In genomic region chr10:99283981-99284385, GRCm38 (mm10) we compare ENCODE assay signal across 11 mouse cellular contexts. TPM values are rescaled to one million over a fixed set of nuclear protein-coding genes. Genes with fewer than 3 reads are reported as not detected.
DNase-seq lines count a peak whose midpoint lies in the region; ATAC-seq and TF ChIP-seq lines count a peak whose summit lies in the region.
"Had no signal": no experiment of that assay in that cellular context is flagged by ENCODE, and none has a peak within 500 bp of the region (broad histone marks: within the 10 kb centered on the region; RNA-seq: fewer than 3 reads in every experiment).

No protein-coding gene starts in this region.

- H3K36me3 ChIP-seq in heart, adult 2 months (ENCODE audit: control insufficient read depth, insufficient read depth, low read length) = peaks cover 3% of the 10 kb centered on the region
- H3K36me3 ChIP-seq in kidney, adult 2 months (ENCODE audit: control insufficient read depth, insufficient read depth, low read length) = no peaks in the 10 kb centered on the region
- H3K36me3 ChIP-seq in embryonic facial prominence, embryonic 14.5 days (ENCODE audit: control insufficient read depth, insufficient read depth, low read length) = no peaks in the 10 kb centered on the region
- H3K36me3 ChIP-seq: liver, embryonic 15.5 days had no signal

- H3K27ac ChIP-seq in heart, adult 2 months = no peak overlapping the region
- no peak overlapping the region for H3K27ac ChIP-seq in kidney, adult 2 months (ENCODE audit: insufficient read depth, low read depth, low read length)
- no peak overlapping the region for H3K27ac ChIP-seq in embryonic facial prominence, embryonic 14.5 days (replicated peaks; ENCODE audit: low read depth, low read length)
- H3K27ac ChIP-seq: liver, embryonic 15.5 days had no signal

- H3K27me3 ChIP-seq in heart, adult 2 months (ENCODE audit: control insufficient read depth, insufficient read depth, low read length) = no peaks in the 10 kb centered on the region
- H3K27me3 ChIP-seq in kidney, adult 2 months (replicated peaks; ENCODE audit: control insufficient read depth, insufficient read depth, low read length) = no peaks in the 10 kb centered on the region
- no peaks in the 10 kb centered on the region for H3K27me3 ChIP-seq in embryonic facial prominence, embryonic 14.5 days (replicated peaks; ENCODE audit: control insufficient read depth, insufficient read depth, low read length)
- H3K27me3 ChIP-seq: megakaryocyte, embryonic 14.5 days had no signal

- TF ChIP-seq POLR2A in heart, adult 2 months (IDR thresholded peaks at IDR 0.05; ENCODE audit: insufficient read depth, low read depth, low read length) = no peak
- TF ChIP-seq POLR2A in kidney, adult 2 months (IDR thresholded peaks at IDR 0.05; ENCODE audit: low read depth, low read length) = no peak

- H3K79me2 ChIP-seq in heart, adult 2 months (replicated peaks; ENCODE audit: control insufficient read depth, insufficient read depth, low read length) = no peaks in the 10 kb centered on the region

- no peak for TF ChIP-seq EP300 in heart, adult 2 months (IDR thresholded peaks at IDR 0.05; ENCODE audit: insufficient read depth, low read depth, low read length)

- TF ChIP-seq CTCF in heart, adult 2 months (IDR thresholded peaks at IDR 0.05) = no peak
- no peak for TF ChIP-seq CTCF in kidney, adult 2 months (conservative IDR thresholded peaks at IDR 0.05; ENCODE audit: insufficient read depth, insufficient read length, low read depth, low read length)

- no peak overlapping the region for H3K4me3 ChIP-seq in heart, adult 2 months
- no peak overlapping the region for H3K4me3 ChIP-seq in kidney, adult 2 months (ENCODE audit: insufficient read depth, low read depth, low read length)
- no peak overlapping the region for H3K4me3 ChIP-seq in embryonic facial prominence, embryonic 14.5 days (ENCODE audit: low read depth, low read length)
- H3K4me3 ChIP-seq: liver, embryonic 15.5 days; megakaryocyte, embryonic 14.5 days had no signal

- no peak overlapping the region for H3K4me2 ChIP-seq in embryonic facial prominence, embryonic 14.5 days (ENCODE audit: low read depth, low read length)
- H3K4me2 ChIP-seq: liver, embryonic 15.5 days had no signal

- no peak overlapping the region for H3K9ac ChIP-seq in heart, adult 2 months (ENCODE audit: low read depth, low read length)
- no peak overlapping the region for H3K9ac ChIP-seq in embryonic facial prominence, embryonic 14.5 days (ENCODE audit: low read depth, low read length)
- H3K9ac ChIP-seq: liver, embryonic 15.5 days had no signal

- intact Hi-C loops in heart, adult 2 months (cut with DNase I) = no loop called here

- H3K4me1 ChIP-seq in heart, adult 2 months (ENCODE audit: control insufficient read depth, insufficient read depth, low read length) = peaks cover 5% of the 10 kb centered on the region
- H3K4me1 ChIP-seq in kidney, adult 2 months (ENCODE audit: control insufficient read depth, insufficient read depth, low read length) = peaks cover 4% of the 10 kb centered on the region; the same call in 1 of the 2 replicates
- peaks cover 4% of the 10 kb centered on the region; the same call in 1 of the 2 replicates for H3K4me1 ChIP-seq in embryonic facial prominence, embryonic 14.5 days (ENCODE audit: control insufficient read depth, insufficient read depth, low read length)

- DNase-seq in heart, adult 11 months = peak; percentile 90
- DNase-seq in heart, adult 2 months = no peak
- DNase-seq in kidney, postnatal 14 days = peak; percentile 20
- DNase-seq in kidney, adult 2 months = no peak
- peak; percentile 58 for DNase-seq in embryonic facial prominence, embryonic 14.5 days (ENCODE audit: low spot score)
- peak; percentile 86 for DNase-seq in retina, embryonic 14.5 days (ENCODE audit: low spot score)
- DNase-seq in gastrocnemius, postnatal 4 days (ENCODE audit: low spot score in 2 of 2) = no peak
- no peak for DNase-seq in urinary bladder, postnatal 10 days (ENCODE audit: low spot score)
- DNase-seq: B cell, adult 2 months had no signal

- 93% methylated on average over 10 of the region's 10 CpGs for WGBS in heart, adult 2 months
- WGBS in kidney, adult 2 months = 78% methylated on average over 10 of the region's 10 CpGs
- 78% methylated on average over 10 of the region's 10 CpGs for WGBS in embryonic facial prominence, embryonic 14.5 days

- no peaks in the 10 kb centered on the region for H3K9me3 ChIP-seq in embryonic facial prominence, embryonic 14.5 days (ENCODE audit: control insufficient read depth, low read length)
- H3K9me3 ChIP-seq: liver, embryonic 15.5 days; megakaryocyte, embryonic 14.5 days had no signal

- peak; percentile 83; the same call in 1 of the 2 replicates for ATAC-seq in embryonic facial prominence, embryonic 14.5 days (ENCODE audit: low read depth)

RNA-seq across cellular contexts. Expression of gene Dusp6, which starts 21.0 kb away (rescaled TPM):
- 10 to 100 TPM; 15.8 to 21.4 TPM for total RNA-seq in heart, adult 2 months (2021)
- 24.8 and 25.6 TPM in 2 replicates for polyA plus RNA-seq in heart, adult 2 months (2012; rRNA removed)
- polyA plus RNA-seq in kidney, adult 2 months (2012; rRNA removed) = 46.6 and 50.5 TPM in 2 replicates
- 65.2 and 79.7 TPM in 2 replicates for polyA plus RNA-seq in embryonic facial prominence, embryonic 14.5 days (2014; fragmentation: Nextera tagmentation; extraction: Ambion mirVana)
- total RNA-seq in gastrocnemius, postnatal 4 days (2021) = 10 to 100 TPM; 58.5 to 63.1 TPM

Comparison
In these comparisons a context has a peak if more than half of its experiments do, and no peak if none do; other contexts are left out.
1. DNase-seq: peak in heart, adult 11 months (single experiment), kidney, postnatal 14 days (single experiment), embryonic facial prominence, embryonic 14.5 days (single experiment) and retina, embryonic 14.5 days (single experiment); none in heart, adult 2 months (0 of 2), kidney, adult 2 months (single experiment), gastrocnemius, postnatal 4 days (0 of 2) and urinary bladder, postnatal 10 days (single experiment).